Mouse (Mus musculus) spleen, adult 2 months (tissue): ENCODE measurements at regions not wholly inside any gene's neighbourhood (a gene's known extent, or its start where the extent isn't known, plus 50 kb on each side); places are given as distances from the start of the nearest gene placed in this dataset.
"Not testable (repeated sequence)": the region's sequence is repeated elsewhere in the genome, so short reads cannot be mapped to it uniquely, and the experiment has no call there.

Experiments
- DNase-seq, 2 experiments: peaks; one replicate each; pipeline versions ENCODE4 v3.0.0 to v3.0.0-alpha.2; 2012 to 2021; ENCODE audit warnings: low spot score in 2 of 2, low read depth in 1 of 2
- H3K27ac ChIP-seq: fragments of 200-500 bp; 2 replicates; pipeline ENCODE4 v1.5.1; 2012; ENCODE audit warnings: low read length, inconsistent platforms; ENCODE audit not compliant: insufficient read depth
- H3K27me3 ChIP-seq: fragments of 200-500 bp; 2 replicates; pipeline ENCODE4 v1.6.1; 2012; ENCODE audit warnings: mild to moderate bottlenecking, moderate library complexity, low read length, inconsistent platforms; ENCODE audit not compliant: control insufficient read depth, insufficient read depth
- H3K36me3 ChIP-seq: fragments of 200-500 bp; 2 replicates; pipeline ENCODE4 v1.6.1; 2012; ENCODE audit warnings: mild to moderate bottlenecking, low read length, inconsistent platforms; ENCODE audit not compliant: control insufficient read depth, insufficient read depth
- H3K4me1 ChIP-seq: fragments of 200-500 bp; 2 replicates; pipeline ENCODE4 v1.6.1; 2011; ENCODE audit warnings: inconsistent platforms; ENCODE audit not compliant: control insufficient read depth, insufficient read depth, insufficient read length
- H3K4me3 ChIP-seq: fragments of 200-500 bp; 2 replicates; pipeline ENCODE4 v1.5.1; 2011; ENCODE audit warnings: mild to moderate bottlenecking, inconsistent platforms; ENCODE audit not compliant: insufficient read depth, insufficient read length; ENCODE audit errors: extremely low read depth
- CTCF ChIP-seq: fragments of 200-500 bp; IDR thresholded peaks from 2 replicates; pipeline ENCODE4 v1.5.1; 2011; ENCODE audit warnings: mild to moderate bottlenecking, inconsistent platforms; ENCODE audit not compliant: insufficient read depth, insufficient read length, insufficient replicate concordance; ENCODE audit errors: extremely low read depth
- POLR2A ChIP-seq: fragments of 200-500 bp; IDR thresholded peaks from 2 replicates; pipeline ENCODE4 v1.6.1; 2011; ENCODE audit warnings: low read depth, low read length, inconsistent platforms
- WGBS: fragments of 180-500 bp; shearing (Covaris S2); methylation state at CpG from one replicate; pipeline ENCODE4 v1.1.7; 2018; 5-methylcytosine and 5-hydroxymethylcytosine counted together

DNA sequence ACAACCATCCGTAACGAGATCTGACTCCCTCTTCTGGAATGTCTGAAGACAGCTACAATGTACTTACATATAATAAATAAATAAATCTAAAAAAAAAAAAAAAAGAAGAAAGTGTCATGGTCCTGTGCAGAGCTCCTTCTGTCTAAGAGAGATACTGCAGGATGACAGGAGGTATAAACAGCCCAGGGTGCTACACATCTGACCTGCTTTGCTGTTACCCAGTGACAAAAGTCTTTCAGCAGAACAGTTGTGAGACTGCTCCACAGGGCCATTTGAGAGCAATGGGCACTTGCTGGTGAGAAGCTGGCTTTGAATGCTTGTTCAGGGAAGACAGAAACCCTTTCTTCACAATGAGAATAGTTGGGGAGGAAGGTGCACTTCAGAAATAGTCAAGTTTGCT is 102.9 kb upstream of the Ctso start:
- Histone ChIP-seq H3K36me3 (no peaks in the 10 kb centered on the region), H3K27me3 (no peaks in the 10 kb centered on the region), H3K27ac (no peak overlapping the region), H3K4me3 (no peak overlapping the region), H3K4me1 (no peaks in the 10 kb centered on the region)
- 49% methylated on average over 2 of the region's 2 CpGs for WGBS
- no peak for DNase-seq
- TF ChIP-seq POLR2A (no peak), CTCF (no peak)

DNA sequence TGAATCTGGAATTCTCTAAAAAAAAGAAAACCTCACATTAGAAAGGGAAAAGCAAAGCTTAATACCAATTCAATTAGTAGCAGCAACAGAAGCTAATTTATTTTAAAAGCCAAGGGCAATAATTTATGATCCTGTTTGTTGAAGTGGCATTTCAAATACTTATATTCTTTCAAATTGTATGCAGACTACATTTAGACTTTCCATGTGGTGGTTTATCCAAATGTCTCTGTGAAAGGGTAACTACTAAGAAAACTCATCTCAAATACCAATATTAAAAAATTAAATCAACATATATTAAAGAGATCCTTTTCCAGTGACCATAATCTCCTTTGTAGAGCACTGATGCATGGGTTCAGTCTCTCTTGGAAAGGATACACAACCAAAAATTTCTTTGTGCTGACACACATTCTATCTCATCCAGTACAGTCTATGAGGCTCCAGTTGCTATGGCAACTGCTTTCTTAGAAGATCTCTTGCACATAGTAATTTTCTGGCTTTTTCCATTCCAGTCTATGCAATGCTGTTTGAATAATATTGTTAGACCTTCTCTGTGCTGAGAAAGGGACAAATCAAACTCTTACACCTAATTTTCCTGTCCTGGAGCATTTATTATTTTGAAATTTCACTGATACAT is 102.3 kb upstream of the Ctso start:
- no peak overlapping the region for H3K27ac ChIP-seq
- TF ChIP-seq CTCF (no peak), POLR2A (no peak)
- no peak overlapping the region for H3K4me3 ChIP-seq
- no peaks in the 10 kb centered on the region for H3K4me1 ChIP-seq
- H3K27me3 ChIP-seq = no peaks in the 10 kb centered on the region
- H3K36me3 ChIP-seq = no peaks in the 10 kb centered on the region
- DNase-seq = no peak

DNA sequence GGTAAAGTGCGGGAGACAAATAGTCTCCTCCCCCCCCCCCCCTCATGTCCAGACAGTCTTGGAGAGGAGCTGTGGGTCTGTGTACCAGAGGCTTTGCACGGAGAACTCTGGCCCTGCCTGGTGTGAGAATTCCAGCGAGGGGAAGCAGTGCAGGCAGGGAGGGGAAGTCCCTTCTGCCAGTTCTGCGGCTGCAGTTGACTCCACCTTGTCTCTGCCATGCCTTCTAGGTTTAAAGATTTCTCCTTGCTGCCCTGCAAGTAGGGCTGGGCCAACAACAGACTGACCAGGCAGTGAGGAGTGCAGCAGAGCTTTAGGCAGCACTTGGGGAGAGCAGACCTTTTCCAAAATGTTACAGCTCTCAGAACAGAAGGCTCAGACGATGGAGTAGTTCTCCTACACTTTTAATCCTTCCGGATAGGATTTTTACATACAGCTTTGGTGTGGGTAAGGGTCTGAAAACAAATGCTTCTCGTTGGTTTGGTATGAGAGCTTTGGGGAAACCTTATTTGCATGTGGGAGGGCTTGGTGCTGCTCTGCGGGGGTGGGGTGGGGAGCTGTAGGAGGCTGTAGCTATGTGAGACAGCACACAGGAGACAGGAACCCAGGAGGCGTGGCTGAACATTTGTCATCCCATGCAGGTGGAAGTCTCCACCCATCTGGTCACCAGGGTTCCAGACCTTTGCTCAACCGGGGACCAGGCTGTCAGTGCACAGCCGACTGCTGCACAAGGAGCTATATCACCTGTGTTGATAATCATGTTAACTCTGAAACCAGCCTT is 96.8 kb upstream of the Ctso start:
- 32% methylated on average over 11 of the region's 11 CpGs for whole genome bisulfite sequencing

DNA sequence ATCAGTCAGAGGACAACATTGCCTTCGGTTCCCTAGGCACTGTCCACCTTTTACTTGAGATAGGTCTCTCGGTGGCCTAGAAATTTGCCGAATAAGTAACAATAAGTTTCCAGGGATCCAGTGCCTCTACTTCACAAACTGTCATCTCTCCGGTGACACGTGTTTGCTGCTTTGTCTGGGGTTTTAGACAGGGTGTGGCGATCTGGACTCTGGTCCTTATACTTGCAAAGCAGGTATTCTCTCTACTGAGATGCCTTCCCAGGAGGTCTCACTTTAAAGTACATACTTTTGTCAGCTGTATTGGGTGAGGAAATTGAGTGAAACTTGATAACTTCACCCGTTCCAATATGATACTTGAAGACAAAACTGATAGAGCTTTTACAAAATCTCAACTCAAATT is 95.9 kb upstream of the Ctso start:
- TF ChIP-seq POLR2A (no peak), CTCF (no peak)
- 95% methylated on average over 7 of the region's 7 CpGs for WGBS
- no peak for DNase-seq
- Histone ChIP-seq H3K27me3 (no peaks in the 10 kb centered on the region), H3K27ac (no peak overlapping the region), H3K4me3 (no peak overlapping the region), H3K4me1 (no peaks in the 10 kb centered on the region; the same call in 1 of the 2 replicates), H3K36me3 (no peaks in the 10 kb centered on the region)

More for the DNA sequence above, 96.8 kb upstream of the Ctso start:
- TF ChIP-seq POLR2A (no peak), CTCF (no peak)
- Histone ChIP-seq H3K4me3 (no peak overlapping the region), H3K27me3 (no peaks in the 10 kb centered on the region), H3K27ac (no peak overlapping the region), H3K36me3 (no peaks in the 10 kb centered on the region), H3K4me1 (no peaks in the 10 kb centered on the region; the same call in 1 of the 2 replicates)
- DNase-seq = no peak

DNA sequence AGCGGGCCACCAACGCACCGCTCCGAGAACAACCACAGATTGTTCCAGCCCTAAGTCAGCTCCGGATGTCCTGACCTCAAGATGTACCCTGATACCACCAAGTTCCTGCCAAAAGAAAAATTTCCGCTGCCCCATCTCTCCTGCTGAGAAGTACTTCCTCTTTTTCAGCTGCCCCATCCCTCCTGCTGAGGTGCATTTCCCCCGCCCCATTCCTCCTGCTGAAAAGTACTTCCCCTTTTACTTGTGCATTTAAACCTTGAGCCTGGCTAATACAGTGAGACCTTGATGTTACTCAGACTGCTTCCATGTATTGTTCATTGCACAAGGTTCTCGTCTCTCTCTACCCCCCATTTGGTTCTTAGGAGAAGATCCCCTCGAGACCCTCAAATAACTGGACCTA is 94.3 kb upstream of the Ctso start:
- H3K27me3 ChIP-seq, H3K4me3 ChIP-seq, H3K36me3 ChIP-seq, H3K4me1 ChIP-seq, H3K27ac ChIP-seq, DNase-seq: not testable (repeated sequence)
- 90% methylated on average over 9 of the region's 9 CpGs for WGBS

DNA sequence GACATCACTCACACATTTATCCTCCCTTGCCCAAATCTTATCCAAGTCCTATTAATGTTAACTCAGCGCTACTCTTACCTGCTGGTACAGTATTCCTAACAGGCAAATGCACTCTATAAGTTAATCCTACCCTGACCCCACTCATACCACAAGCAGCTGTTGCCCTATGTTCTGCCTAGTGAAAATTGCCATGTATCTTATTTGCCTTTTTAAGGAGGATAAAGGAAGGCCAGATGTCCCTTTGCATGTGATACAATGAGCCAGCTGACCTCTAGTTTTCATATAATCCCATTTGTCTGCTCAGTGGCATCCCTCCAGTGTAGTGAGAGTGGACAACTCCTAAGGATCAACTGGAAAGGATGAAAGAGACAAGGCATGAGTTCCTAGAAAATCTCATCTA is 67.9 kb upstream of the Ctso start:
- TF ChIP-seq CTCF = no peak
- no peak for TF ChIP-seq POLR2A
- 85% methylated on average over 1 of the region's 1 CpGs for WGBS
- no peaks in the 10 kb centered on the region for H3K27me3 ChIP-seq

More for the DNA sequence above, 67.9 kb upstream of the Ctso start:
- no peak overlapping the region for H3K4me3 ChIP-seq
- no peak for DNase-seq
- no peak overlapping the region for H3K27ac ChIP-seq
- H3K36me3 ChIP-seq = no peaks in the 10 kb centered on the region
- no peaks in the 10 kb centered on the region for H3K4me1 ChIP-seq
